Comparison of ENCODE assay signal across 8 mouse cellular contexts in the genomic region with DNA sequence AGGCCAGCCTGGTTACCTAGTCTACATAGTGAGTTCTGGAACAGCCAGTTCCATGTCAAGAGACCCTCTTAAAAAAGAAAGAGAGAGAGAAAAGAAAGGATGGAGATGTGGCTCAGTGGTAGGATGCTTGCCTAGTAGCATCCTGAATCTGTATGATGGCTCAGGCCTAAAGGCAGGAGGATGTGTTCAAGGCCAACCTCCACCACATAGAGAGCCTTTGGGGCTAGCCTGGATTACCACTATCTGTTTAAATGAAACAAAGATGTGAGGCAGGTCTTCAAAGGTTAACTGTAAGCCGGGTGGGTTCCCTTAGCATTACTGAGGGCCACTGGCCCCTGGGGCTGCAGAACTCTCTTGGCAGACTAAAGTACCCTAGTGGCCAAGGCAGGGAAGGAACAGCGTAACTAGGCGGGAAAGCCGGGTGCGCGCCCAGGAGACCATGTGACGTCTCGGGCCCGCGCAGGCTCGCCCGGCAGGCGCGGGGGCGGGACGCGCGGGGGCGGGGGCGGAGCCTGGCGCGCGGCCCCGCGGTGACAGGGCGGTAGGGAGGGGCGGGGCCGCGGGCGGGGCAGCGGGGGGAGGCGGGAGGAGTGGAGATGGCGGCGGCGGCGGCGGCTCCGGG. TPM values are rescaled to one million over a fixed set of nuclear protein-coding genes. Genes with fewer than 3 reads are reported as not detected.
DNase-seq lines count a peak whose midpoint lies in the region; ATAC-seq lines count a peak whose summit lies in the region.

A gene (plus strand): TSS at position 552 of the 622 bp plus-strand sequence.

- WGBS in hindbrain, embryonic 14.5 days, result 2% methylated on average over 18 of the region's 38 CpGs

- DNase-seq in WW6 (ENCODE audit: low read depth, low spot score), result peak; percentile 80
- DNase-seq in cerebellum, postnatal 36 days, result peak; percentile 87 to 89
- peak; percentile 76 to 87 for DNase-seq in frontal cortex, postnatal 36 days (ENCODE audit: low spot score in 2 of 2)
- DNase-seq in hindbrain, embryonic 14.5 days (ENCODE audit: low spot score), result peak; percentile 91
- DNase-seq in layer of hippocampus, postnatal 25 days (ENCODE audit: extremely low spot score in 1 of 2, low spot score in 1 of 2), result peak; percentile 68 to 69
- peak; percentile 91 for DNase-seq in lung, postnatal 25 days (ENCODE audit: low spot score)
- DNase-seq in retina, adult 2 months (ENCODE audit: low read depth, low spot score), result peak; percentile 78
- DNase-seq in thymus, postnatal 36 days, result peak; percentile 88 to 92

- H3K27ac ChIP-seq in hindbrain, embryonic 14.5 days, result peak within 1 kb of the TSS; percentile 87

- no peaks in the 10 kb centered on the region for H3K27me3 ChIP-seq in hindbrain, embryonic 14.5 days (ENCODE audit: control insufficient read depth, insufficient read depth, low read length)

- H3K4me1 ChIP-seq in hindbrain, embryonic 14.5 days (replicated peaks; ENCODE audit: control insufficient read depth, insufficient read depth, low read length), result peaks cover 36% of the 10 kb centered on the region

- no peaks in the 10 kb centered on the region for H3K9me3 ChIP-seq in hindbrain, embryonic 14.5 days (ENCODE audit: control insufficient read depth, low read length)

- peak; percentile 66 for ATAC-seq in hindbrain, embryonic 14.5 days (ENCODE audit: low FRiP score)

- H3K9ac ChIP-seq in hindbrain, embryonic 14.5 days, result peak within 1 kb of the TSS; percentile 81

- H3K36me3 ChIP-seq in hindbrain, embryonic 14.5 days (replicated peaks; ENCODE audit: control insufficient read depth, insufficient read depth), result peaks cover 14% of the 10 kb centered on the region

- H3K4me3 ChIP-seq in hindbrain, embryonic 14.5 days (replicated peaks; ENCODE audit: low read length), result peak within 1 kb of the TSS; percentile 78

- peak within 1 kb of the TSS; percentile 77 for H3K4me2 ChIP-seq in hindbrain, embryonic 14.5 days (replicated peaks)

RNA-seq across cellular contexts. Expression of the gene that starts here (rescaled TPM):
- polyA plus RNA-seq in hindbrain, embryonic 14.5 days (2014; fragmentation: Nextera tagmentation; extraction: Ambion mirVana), result 96.5 and 97.0 TPM in 2 replicates
- 100 to 1,000 TPM; 147 to 168 TPM for total RNA-seq in layer of hippocampus, postnatal 25 days (2021)

Comparison
In these comparisons a context has a peak if more than half of its experiments do, and no peak if none do; other contexts are left out.
1. Peak in every context shown above with its lines: DNase-seq, ATAC-seq, H3K4me3 ChIP-seq and H3K27ac ChIP-seq.